Mouse (Mus musculus): Measurements from ENCODE around the gene Robo2. TPM values are rescaled to one million over a fixed set of nuclear protein-coding genes. Genes with fewer than 3 reads are reported as not detected.
"Not testable (repeated sequence)": the region's sequence is repeated elsewhere in the genome, so short reads cannot be mapped to it uniquely, and the experiment has no call there.

Gene Robo2
- polyA plus RNA-seq, 1 experiment from 2014 or later, result 25.8 TPM

GRCm38 (mm10) chr16:74047232-74047631, 364.4 kb downstream of the Robo2 start:
- Histone ChIP-seq H3K27me3 (replicated peaks; ENCODE audit: low read depth, poor library complexity, severe bottlenecking) (no peaks in the 10 kb centered on the region), H3K9me3 (no peaks in the 10 kb centered on the region), H3K36me3 (replicated peaks) (no peaks in the 10 kb centered on the region), H3K4me3 (no peak overlapping the region), H3K27ac (replicated peaks) (no peak overlapping the region), H3K4me1 (no peaks in the 10 kb centered on the region)
- WGBS, result 48% methylated on average over 3 of the region's 3 CpGs
- no peak for DNase-seq (ENCODE audit: low spot score)

GRCm38 (mm10) chr16:74040797-74041196, 370.8 kb downstream of the Robo2 start:
- not testable (repeated sequence) for H3K9me3 ChIP-seq; H3K36me3 ChIP-seq (replicated peaks); DNase-seq (ENCODE audit: low spot score); H3K4me3 ChIP-seq; H3K27me3 ChIP-seq (replicated peaks; ENCODE audit: low read depth, poor library complexity, severe bottlenecking); H3K4me1 ChIP-seq; H3K27ac ChIP-seq (replicated peaks)
- WGBS, result 77% methylated on average over 2 of the region's 2 CpGs

GRCm38 (mm10) chr16:74027822-74028221, 383.8 kb downstream of the Robo2 start:
- no peak overlapping the region for H3K27ac ChIP-seq (replicated peaks)
- no peaks in the 10 kb centered on the region for H3K9me3 ChIP-seq
- no peaks in the 10 kb centered on the region for H3K36me3 ChIP-seq (replicated peaks)
- 81% methylated on average over 4 of the region's 4 CpGs for WGBS
- no peak for DNase-seq (ENCODE audit: low spot score)
- no peaks in the 10 kb centered on the region for H3K27me3 ChIP-seq (replicated peaks; ENCODE audit: low read depth, poor library complexity, severe bottlenecking)
- no peak overlapping the region for H3K4me3 ChIP-seq
- H3K4me1 ChIP-seq, result no peaks in the 10 kb centered on the region

GRCm38 (mm10) chr16:74022281-74022978, 389.2 kb downstream of the Robo2 start:
- 49% methylated on average over 1 of the region's 1 CpGs for WGBS
- Histone ChIP-seq H3K4me3 (no peak overlapping the region), H3K27me3 (replicated peaks; ENCODE audit: low read depth, poor library complexity, severe bottlenecking) (no peaks in the 10 kb centered on the region), H3K36me3 (replicated peaks) (no peaks in the 10 kb centered on the region), H3K27ac (replicated peaks) (no peak overlapping the region), H3K4me1 (no peaks in the 10 kb centered on the region; the same call in 1 of the 2 replicates), H3K9me3 (no peaks in the 10 kb centered on the region)
- no peak for DNase-seq (ENCODE audit: low spot score)

- H3K36me3 ChIP-seq (replicated peaks), result no peaks in the 10 kb centered on the region
- H3K27me3 ChIP-seq (replicated peaks; ENCODE audit: low read depth, poor library complexity, severe bottlenecking), result no peaks in the 10 kb centered on the region
- 82% methylated on average over 3 of the region's 3 CpGs for WGBS
- no peak for DNase-seq (ENCODE audit: low spot score)
- no peak overlapping the region for H3K27ac ChIP-seq (replicated peaks)
- H3K4me1 ChIP-seq, result no peaks in the 10 kb centered on the region
- no peak overlapping the region for H3K4me3 ChIP-seq
- no peaks in the 10 kb centered on the region for H3K9me3 ChIP-seq
Measured at GRCm38 (mm10) chr16:74005767-74006166, 405.9 kb downstream of the Robo2 start.

GRCm38 (mm10) chr16:74001331-74001730, 410.3 kb downstream of the Robo2 start:
- H3K36me3 ChIP-seq (replicated peaks), result no peaks in the 10 kb centered on the region
- 74% methylated on average over 2 of the region's 2 CpGs for WGBS
- no peak overlapping the region for H3K4me3 ChIP-seq
- DNase-seq (ENCODE audit: low spot score), result no peak
- H3K27me3 ChIP-seq (replicated peaks; ENCODE audit: low read depth, poor library complexity, severe bottlenecking), result no peaks in the 10 kb centered on the region
- no peak overlapping the region for H3K27ac ChIP-seq (replicated peaks)
- H3K9me3 ChIP-seq, result no peaks in the 10 kb centered on the region
- no peaks in the 10 kb centered on the region for H3K4me1 ChIP-seq

GRCm38 (mm10) chr16:73991212-73991611, 420.4 kb downstream of the Robo2 start:
- H3K36me3 ChIP-seq (replicated peaks), result no peaks in the 10 kb centered on the region
- no peaks in the 10 kb centered on the region for H3K4me1 ChIP-seq
- H3K4me3 ChIP-seq, result no peak overlapping the region
- H3K27ac ChIP-seq (replicated peaks), result no peak overlapping the region
- no peaks in the 10 kb centered on the region for H3K9me3 ChIP-seq
- H3K27me3 ChIP-seq (replicated peaks; ENCODE audit: low read depth, poor library complexity, severe bottlenecking), result no peaks in the 10 kb centered on the region
- DNase-seq (ENCODE audit: low spot score), result peak; percentile 9
- WGBS, result 59% methylated on average over 6 of the region's 6 CpGs

GRCm38 (mm10) chr16:73969573-73969972, 442.1 kb downstream of the Robo2 start:
- Histone ChIP-seq H3K4me3 (no peak overlapping the region), H3K9me3 (no peaks in the 10 kb centered on the region), H3K4me1 (no peaks in the 10 kb centered on the region; the same call in 1 of the 2 replicates), H3K27ac (replicated peaks) (no peak overlapping the region), H3K36me3 (replicated peaks) (no peaks in the 10 kb centered on the region), H3K27me3 (replicated peaks; ENCODE audit: low read depth, poor library complexity, severe bottlenecking) (no peaks in the 10 kb centered on the region)
- no peak for DNase-seq (ENCODE audit: low spot score)
- 92% methylated on average over 7 of the region's 7 CpGs for WGBS

GRCm38 (mm10) chr16:73964366-73964926, 447.2 kb downstream of the Robo2 start:
- WGBS, result 76% methylated on average over 5 of the region's 5 CpGs
- H3K4me1 ChIP-seq, result no peaks in the 10 kb centered on the region; the same call in 1 of the 2 replicates
- H3K27me3 ChIP-seq (replicated peaks; ENCODE audit: low read depth, poor library complexity, severe bottlenecking), result no peaks in the 10 kb centered on the region

GRCm38 (mm10) chr16:73959479-73959970, 452.1 kb downstream of the Robo2 start:
- WGBS, result 84% methylated on average over 6 of the region's 6 CpGs
- no peaks in the 10 kb centered on the region for H3K27me3 ChIP-seq (replicated peaks; ENCODE audit: low read depth, poor library complexity, severe bottlenecking)
- H3K9me3 ChIP-seq, result no peaks in the 10 kb centered on the region
- H3K36me3 ChIP-seq (replicated peaks), result no peaks in the 10 kb centered on the region
- H3K4me1 ChIP-seq, result no peaks in the 10 kb centered on the region; the same call in 1 of the 2 replicates
- no peak for DNase-seq (ENCODE audit: low spot score)
- H3K27ac ChIP-seq (replicated peaks), result no peak overlapping the region
- no peak overlapping the region for H3K4me3 ChIP-seq

More at GRCm38 (mm10) chr16:73964366-73964926, 447.2 kb downstream of the Robo2 start:
- no peak overlapping the region for H3K4me3 ChIP-seq
- H3K27ac ChIP-seq (replicated peaks), result no peak overlapping the region
- no peaks in the 10 kb centered on the region for H3K9me3 ChIP-seq
- no peaks in the 10 kb centered on the region for H3K36me3 ChIP-seq (replicated peaks)
- no peak for DNase-seq (ENCODE audit: low spot score)

- no peaks in the 10 kb centered on the region for H3K4me1 ChIP-seq
- WGBS, result 85% methylated on average over 1 of the region's 1 CpGs
- H3K27me3 ChIP-seq (replicated peaks; ENCODE audit: low read depth, poor library complexity, severe bottlenecking), result no peaks in the 10 kb centered on the region
- H3K4me3 ChIP-seq, result no peak overlapping the region
- H3K27ac ChIP-seq (replicated peaks), result no peak overlapping the region
- DNase-seq (ENCODE audit: low spot score), result no peak
- H3K9me3 ChIP-seq, result no peaks in the 10 kb centered on the region
- no peaks in the 10 kb centered on the region for H3K36me3 ChIP-seq (replicated peaks)
Measured at GRCm38 (mm10) chr16:73958524-73958846, 453.1 kb downstream of the Robo2 start.

GRCm38 (mm10) chr16:73957675-73958523, 453.7 kb downstream of the Robo2 start:
- no peak overlapping the region for H3K4me3 ChIP-seq
- DNase-seq (ENCODE audit: low spot score), result no peak

More at GRCm38 (mm10) chr16:73957675-73958523, 453.7 kb downstream of the Robo2 start:
- Histone ChIP-seq H3K4me1 (no peaks in the 10 kb centered on the region), H3K27me3 (replicated peaks; ENCODE audit: low read depth, poor library complexity, severe bottlenecking) (no peaks in the 10 kb centered on the region), H3K27ac (replicated peaks) (no peak overlapping the region), H3K36me3 (replicated peaks) (no peaks in the 10 kb centered on the region), H3K9me3 (no peaks in the 10 kb centered on the region)
- 57% methylated on average over 3 of the region's 3 CpGs for WGBS
